Mouse (Mus musculus): ENCODE results near the gene Galc. TPM values are rescaled to one million over a fixed set of nuclear protein-coding genes. Genes with fewer than 3 reads are reported as not detected.

Gene Galc
- polyA plus RNA-seq, 1 experiment = 29.2 TPM

DNA sequence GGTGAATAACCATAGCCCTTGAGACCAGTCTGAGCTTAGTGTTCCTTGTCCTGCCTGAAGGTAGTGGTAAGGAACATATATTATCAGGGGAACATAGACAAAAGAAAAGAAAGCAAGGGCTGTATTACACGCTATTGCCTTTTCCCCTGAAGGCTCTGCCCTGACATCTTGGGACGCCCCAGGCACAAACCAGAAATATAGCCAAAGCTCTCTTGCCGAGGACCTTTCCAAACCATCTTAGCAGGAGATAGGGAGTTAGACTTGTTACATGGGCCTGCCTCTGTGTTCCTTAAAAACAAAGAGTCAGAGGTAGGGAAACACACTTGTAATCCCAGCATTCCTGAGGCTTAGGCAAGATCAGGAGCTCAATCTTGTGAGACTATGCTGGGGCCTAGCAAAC is 97.4 kb downstream of the Galc start:
- Histone ChIP-seq H3K4me1 (ENCODE audit: control insufficient read depth, insufficient read depth, low read length) (no peaks in the 10 kb centered on the region), H3K4me3 (ENCODE audit: insufficient read depth, low read length) (no peak overlapping the region), H3K27ac (ENCODE audit: insufficient read depth, low read length) (no peak overlapping the region)
- TF ChIP-seq POLR2A (IDR thresholded peaks at IDR 0.05; ENCODE audit: extremely low read depth, insufficient read depth, low read length) = no peak
- no peak for TF ChIP-seq CTCF (IDR thresholded peaks at IDR 0.05; ENCODE audit: extremely low read depth, insufficient read depth, low read length)

DNA sequence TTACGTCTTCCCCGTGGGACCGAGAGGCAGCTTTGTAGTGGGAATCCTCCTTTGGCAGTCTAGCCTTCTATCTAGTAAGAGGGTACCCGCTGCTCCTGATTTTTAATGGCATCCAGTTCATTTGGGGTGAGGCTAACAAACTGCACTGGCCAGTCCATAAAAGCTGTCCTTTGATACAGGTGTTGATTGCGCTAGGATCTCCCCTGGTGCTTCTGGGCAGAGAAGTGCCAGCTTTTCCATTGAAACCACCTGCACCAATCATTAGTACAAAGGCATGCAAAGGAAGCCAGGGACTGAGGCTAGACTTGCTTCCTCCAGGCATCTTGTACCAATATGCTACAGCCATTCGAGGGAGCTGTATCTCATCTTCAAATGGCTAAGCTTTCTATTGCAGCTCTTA is 98.4 kb downstream of the Galc start:
- TF ChIP-seq POLR2A (IDR thresholded peaks at IDR 0.05; ENCODE audit: extremely low read depth, insufficient read depth, low read length) (no peak), CTCF (IDR thresholded peaks at IDR 0.05; ENCODE audit: extremely low read depth, insufficient read depth, low read length) (no peak)
- H3K27ac ChIP-seq (ENCODE audit: insufficient read depth, low read length) = no peak overlapping the region
- no peak overlapping the region for H3K4me3 ChIP-seq (ENCODE audit: insufficient read depth, low read length)
- H3K4me1 ChIP-seq (ENCODE audit: control insufficient read depth, insufficient read depth, low read length) = no peaks in the 10 kb centered on the region

Other genes starting within 250 kb of the Galc start
- gene Gpr65, start 9.2 kb upstream of the Galc start, polyA plus RNA-seq (2012; rRNA removed) = 0.17 and 0.32 TPM in 2 replicates

All from cortical plate, adult 2 months (tissue).